Mouse (Mus musculus) hindbrain, embryonic 16.5 days (tissue): Measurements from ENCODE around the gene Emp3. TPM values are rescaled to one million over a fixed set of nuclear protein-coding genes. Genes with fewer than 3 reads are reported as not detected.
"Not testable (repeated sequence)": the region's sequence is repeated elsewhere in the genome, so short reads cannot be mapped to it uniquely, and the experiment has no call there.

Experiments
- ATAC-seq: fragments of 200-750 bp; cut with Nextera tagmentation; 2 replicates; pipeline ENCODE4 v1.8.0; 2017; ENCODE audit warnings: moderate TSS enrichment, moderate library complexity
- H3K27ac ChIP-seq: fragments of 300-500 bp; sonication (generic); 2 replicates; pipeline ENCODE4 v1.5.1; 2014; ENCODE audit warnings: low read depth, mild to moderate bottlenecking, control low read depth, low read length, moderate library complexity
- H3K27me3 ChIP-seq: fragments of 300-500 bp; sonication (generic); replicated peaks from 2 replicates; pipeline ENCODE4 v1.6.1; 2014; ENCODE audit warnings: low read length; ENCODE audit not compliant: control insufficient read depth, insufficient read depth
- H3K36me3 ChIP-seq: fragments of 300-500 bp; sonication (generic); 2 replicates; pipeline ENCODE4 v1.6.1; 2014; ENCODE audit warnings: mild to moderate bottlenecking, low read length, moderate library complexity, mixed read lengths; ENCODE audit not compliant: control insufficient read depth, insufficient read depth
- H3K4me1 ChIP-seq: fragments of 300-500 bp; sonication (generic); 2 replicates; pipeline ENCODE4 v1.6.1; 2014; ENCODE audit warnings: low read depth, low read length; ENCODE audit not compliant: control insufficient read depth, insufficient read depth
- H3K4me2 ChIP-seq: fragments of 300-500 bp; sonication (generic); 2 replicates; pipeline ENCODE4 v1.6.1; 2014; ENCODE audit warnings: mild to moderate bottlenecking, low read length, control low read depth, moderate library complexity
- H3K4me3 ChIP-seq: fragments of 300-500 bp; sonication (generic); 2 replicates; pipeline ENCODE4 v1.5.1; 2014; ENCODE audit warnings: mild to moderate bottlenecking, low read length, control low read depth, moderate library complexity
- H3K9ac ChIP-seq: fragments of 300-500 bp; sonication (generic); 2 replicates; pipeline ENCODE4 v1.6.1; 2014; ENCODE audit warnings: low read depth, mild to moderate bottlenecking, control low read depth, low read length, moderate library complexity
- H3K9me3 ChIP-seq: fragments of 300-500 bp; sonication (generic); 2 replicates; pipeline ENCODE4 v1.6.1; 2014; ENCODE audit warnings: mild to moderate bottlenecking, low read length, moderate library complexity; ENCODE audit not compliant: control insufficient read depth
- WGBS: fragments of 180-500 bp; shearing (Covaris S2); extraction: QIAGEN DNeasy Blood & Tissue Kit; methylation state at CpG from one replicate; pipeline ENCODE4 v1.1.7; 2014; 5-methylcytosine and 5-hydroxymethylcytosine counted together
- polyA plus RNA-seq: library from polyadenylated mRNA; unstranded; fragments of >200 nt; fragmentation: Nextera tagmentation; extraction: Ambion mirVana; gene quantifications from 2 replicates; pipeline ENCODE4 v1.2.1, GENCODE M21; 2015

Gene Emp3
- 33.2 and 39.9 TPM in 2 replicates for polyA plus RNA-seq

DNA sequence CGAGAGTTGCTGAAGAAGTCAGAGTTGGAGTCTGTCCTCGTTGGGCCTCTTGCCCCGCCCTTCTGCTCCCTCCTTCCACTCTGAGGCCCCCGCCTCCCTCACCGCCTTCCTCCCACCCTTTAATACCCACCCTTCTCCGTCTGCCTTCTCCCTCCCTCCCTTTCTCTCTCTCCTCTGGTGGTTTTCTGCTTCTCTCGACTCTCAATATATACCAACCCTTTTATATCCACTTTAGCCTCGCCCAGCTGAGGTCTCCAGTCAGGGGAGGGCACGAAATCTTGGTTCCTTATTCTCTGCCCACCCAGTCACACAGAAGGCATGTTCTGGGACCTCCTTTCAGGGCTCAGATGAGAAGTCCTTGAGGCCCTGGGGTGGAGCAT lies at the start of gene Emp3:
Emp3 (minus strand) TSS at position 163 of the 380 bp plus-strand sequence.
- Histone ChIP-seq H3K4me1 (peaks cover 22% of the 10 kb centered on the region), H3K9ac (0 out of 2 replicates have a peak within 1 kb of the TSS, but pooled peaks have one; percentile 15), H3K27me3 (no peaks in the 10 kb centered on the region), H3K9me3 (no peaks in the 10 kb centered on the region), H3K36me3 (no peaks in the 10 kb centered on the region), H3K27ac (no peak within 1 kb of the TSS), H3K4me2 (peak within 1 kb of the TSS; percentile 31), H3K4me3 (peak within 1 kb of the TSS; percentile 20)
- WGBS: 51% methylated on average over 8 of the region's 9 CpGs
- no peak for ATAC-seq

DNA sequence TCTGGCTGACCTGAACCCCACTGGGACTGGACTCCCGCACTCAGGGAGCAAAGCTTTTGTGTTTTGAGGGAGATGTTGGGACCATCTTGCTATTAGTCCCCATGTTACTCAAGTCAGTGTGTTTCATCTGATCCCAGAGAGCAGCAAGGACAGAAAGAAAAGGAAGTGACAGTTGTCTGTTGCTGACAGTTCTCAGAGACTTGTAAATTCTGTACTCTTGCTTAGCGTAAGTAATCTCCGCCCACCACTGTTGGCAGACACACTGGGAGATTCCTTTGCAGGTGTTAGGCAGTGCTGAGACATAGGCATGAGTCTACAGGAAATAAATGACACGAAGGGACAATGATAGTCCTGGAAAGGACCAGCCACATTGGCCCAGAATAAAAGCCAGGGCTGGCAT lies 35.4 kb upstream of the Emp3 start:
- Histone ChIP-seq H3K4me3 (no peak overlapping the region), H3K27ac (no peak overlapping the region), H3K9ac (no peak overlapping the region), H3K4me2 (no peak overlapping the region), H3K36me3 (no peaks in the 10 kb centered on the region), H3K27me3 (no peaks in the 10 kb centered on the region), H3K4me1 (no peaks in the 10 kb centered on the region), H3K9me3 (no peaks in the 10 kb centered on the region)
- ATAC-seq: no peak
- 73% methylated on average over 4 of the region's 4 CpGs for WGBS

DNA sequence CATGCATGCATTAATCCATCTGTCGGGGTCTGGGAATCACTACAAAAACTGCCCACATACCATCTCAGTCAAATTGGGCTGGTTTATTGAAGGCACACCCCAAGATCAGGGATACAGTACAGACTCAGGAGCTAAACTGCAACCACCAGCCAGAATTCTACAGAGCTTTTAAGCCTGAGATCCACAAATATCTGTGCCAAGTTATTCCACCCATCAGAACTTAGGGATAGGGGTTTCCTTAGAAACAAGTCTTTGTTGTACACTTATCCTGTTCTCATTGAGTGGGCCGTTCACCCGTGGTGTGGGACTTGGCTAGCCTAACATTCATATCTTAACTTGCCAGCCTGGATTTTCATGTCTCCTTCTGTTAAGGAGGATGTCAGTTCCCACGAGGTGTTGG lies 27.9 kb upstream of the Emp3 start:
- H3K9me3 ChIP-seq: no peaks in the 10 kb centered on the region
- H3K4me3 ChIP-seq: no peak overlapping the region
- H3K27me3 ChIP-seq: no peaks in the 10 kb centered on the region
- no peak overlapping the region for H3K4me2 ChIP-seq
- H3K27ac ChIP-seq: no peak overlapping the region
- H3K9ac ChIP-seq: no peak overlapping the region
- H3K36me3 ChIP-seq: no peaks in the 10 kb centered on the region
- no peak for ATAC-seq
- no peaks in the 10 kb centered on the region for H3K4me1 ChIP-seq
- 67% methylated on average over 4 of the region's 4 CpGs for WGBS

DNA sequence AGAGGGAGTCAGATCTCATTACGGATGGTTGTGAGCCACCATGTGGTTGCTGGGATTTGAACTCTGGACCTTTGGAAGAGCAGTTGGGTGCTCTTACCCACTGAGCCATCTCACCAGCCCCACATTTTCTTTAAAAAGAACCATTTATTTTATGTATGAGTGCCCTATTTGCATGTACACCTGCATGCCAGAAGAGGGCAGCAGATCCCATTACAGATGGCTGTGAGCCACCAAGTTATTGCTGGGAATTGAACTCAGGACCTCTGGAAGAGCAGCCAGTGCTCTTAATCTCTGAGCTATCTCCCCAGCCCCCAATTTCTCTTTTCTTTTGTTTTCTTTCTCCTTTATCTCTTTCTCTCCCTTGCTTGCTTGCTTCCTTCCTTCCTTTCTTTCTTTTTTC lies 22.1 kb upstream of the Emp3 start:
- H3K27ac ChIP-seq, ATAC-seq, H3K4me3 ChIP-seq, H3K4me1 ChIP-seq, H3K36me3 ChIP-seq, H3K9me3 ChIP-seq, H3K4me2 ChIP-seq, H3K27me3 ChIP-seq, H3K9ac ChIP-seq: not testable (repeated sequence)
- WGBS: 80% methylated on average over 1 of the region's 1 CpGs

DNA sequence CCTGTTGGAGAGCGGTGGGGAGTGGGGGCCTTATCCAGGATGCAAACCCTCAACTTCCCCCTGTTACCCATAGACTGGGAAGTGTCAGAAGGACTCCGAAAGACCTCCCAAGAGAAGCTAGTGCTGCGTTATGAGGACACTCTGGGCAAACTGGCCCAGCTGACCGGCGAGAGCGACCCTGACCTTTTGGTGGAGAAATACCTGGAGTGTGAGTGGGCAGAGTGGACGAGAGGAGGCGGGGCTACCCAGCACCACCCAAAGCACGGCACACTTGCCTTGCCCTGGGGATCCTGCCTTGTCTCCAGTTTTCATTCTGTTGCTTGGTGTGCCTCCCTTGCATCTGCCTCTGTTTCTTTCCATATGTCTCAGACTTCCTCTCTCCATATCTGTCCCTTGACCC lies 20.8 kb upstream of the Emp3 start:
- Histone ChIP-seq H3K9me3 (no peaks in the 10 kb centered on the region), H3K9ac (no peak overlapping the region), H3K27me3 (no peaks in the 10 kb centered on the region), H3K4me3 (no peak overlapping the region), H3K36me3 (no peaks in the 10 kb centered on the region), H3K4me2 (no peak overlapping the region), H3K27ac (no peak overlapping the region), H3K4me1 (no peaks in the 10 kb centered on the region)
- no peak for ATAC-seq
- WGBS: 90% methylated on average over 9 of the region's 9 CpGs

DNA sequence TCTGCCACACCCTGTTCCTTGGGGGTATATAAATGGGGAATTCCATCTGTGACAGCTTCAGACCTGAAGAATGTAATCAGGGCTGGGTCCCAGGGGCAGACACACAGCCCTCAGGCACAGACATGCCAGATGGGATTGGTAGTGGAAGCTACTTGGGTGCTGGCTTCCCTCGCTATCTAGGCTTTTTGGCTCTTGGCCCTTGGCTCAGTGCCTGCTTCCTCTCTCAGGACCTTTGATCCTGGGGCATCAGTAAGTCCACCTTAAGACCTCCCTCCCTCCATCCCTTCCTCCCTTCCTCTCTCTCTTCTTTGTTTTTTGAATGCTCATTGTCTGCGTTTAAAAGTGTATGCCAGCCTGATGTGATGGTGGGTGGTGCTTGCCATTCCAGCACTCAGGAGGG lies 18.6 kb upstream of the Emp3 start:
- WGBS: 47% methylated on average over 2 of the region's 2 CpGs
- Histone ChIP-seq H3K27me3 (no peaks in the 10 kb centered on the region), H3K4me3 (no peak overlapping the region), H3K4me1 (no peaks in the 10 kb centered on the region), H3K4me2 (no peak overlapping the region), H3K27ac (no peak overlapping the region), H3K36me3 (no peaks in the 10 kb centered on the region), H3K9ac (no peak overlapping the region), H3K9me3 (no peaks in the 10 kb centered on the region)
- ATAC-seq: no peak

DNA sequence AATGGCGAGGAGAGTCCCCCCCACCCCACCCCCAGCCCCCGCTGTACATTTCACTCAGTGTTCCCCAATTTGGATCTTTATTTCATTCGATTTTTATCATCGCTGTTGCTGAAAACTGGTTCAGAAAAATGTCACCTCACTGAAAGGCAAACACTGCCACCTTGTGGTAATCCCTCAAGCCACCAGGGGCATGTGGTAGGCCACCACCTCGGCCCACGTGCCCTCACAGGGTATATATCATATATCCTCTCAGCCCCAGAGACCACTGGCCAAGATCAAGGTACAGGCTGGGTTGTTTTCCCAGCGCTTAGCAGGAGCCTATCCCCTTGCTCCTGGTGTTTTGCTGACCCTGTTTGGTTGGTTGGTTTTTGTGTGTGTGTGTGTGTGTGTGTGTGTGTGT lies 13.9 kb upstream of the Emp3 start:
- 24% methylated on average over 7 of the region's 7 CpGs for WGBS
- Histone ChIP-seq H3K4me3 (no peak overlapping the region), H3K4me1 (no peaks in the 10 kb centered on the region), H3K27me3 (no peaks in the 10 kb centered on the region), H3K27ac (no peak overlapping the region), H3K9me3 (peaks cover 3% of the 10 kb centered on the region; the same call in 1 of the 2 replicates), H3K9ac (no peak overlapping the region), H3K36me3 (no peaks in the 10 kb centered on the region), H3K4me2 (no peak overlapping the region)
- ATAC-seq: no peak; the same call in 1 of the 2 replicates

DNA sequence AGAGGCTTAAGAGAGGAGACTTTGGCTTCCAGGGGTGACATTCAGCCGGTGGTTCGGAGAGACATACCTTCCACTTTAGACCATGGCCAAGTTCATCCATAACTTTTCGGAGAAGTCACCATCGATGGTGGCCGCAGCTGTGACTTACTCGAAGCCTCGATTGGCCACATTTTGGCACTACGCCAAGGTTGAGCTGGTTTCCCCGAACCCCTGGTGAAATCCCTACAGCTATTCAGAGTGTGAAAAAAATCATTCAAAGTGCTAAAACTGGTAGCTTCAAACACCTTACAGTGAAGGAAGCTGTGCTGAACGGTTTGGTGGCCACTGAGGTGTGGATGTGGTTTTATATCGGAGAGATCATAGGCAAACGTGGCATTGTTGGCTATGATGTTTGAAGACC lies 12.6 kb upstream of the Emp3 start:
- not testable (repeated sequence) for H3K36me3 ChIP-seq, H3K27ac ChIP-seq, H3K4me3 ChIP-seq, H3K4me2 ChIP-seq, H3K9ac ChIP-seq, ATAC-seq, H3K9me3 ChIP-seq, H3K27me3 ChIP-seq, H3K4me1 ChIP-seq
- WGBS: 90% methylated on average over 12 of the region's 12 CpGs

DNA sequence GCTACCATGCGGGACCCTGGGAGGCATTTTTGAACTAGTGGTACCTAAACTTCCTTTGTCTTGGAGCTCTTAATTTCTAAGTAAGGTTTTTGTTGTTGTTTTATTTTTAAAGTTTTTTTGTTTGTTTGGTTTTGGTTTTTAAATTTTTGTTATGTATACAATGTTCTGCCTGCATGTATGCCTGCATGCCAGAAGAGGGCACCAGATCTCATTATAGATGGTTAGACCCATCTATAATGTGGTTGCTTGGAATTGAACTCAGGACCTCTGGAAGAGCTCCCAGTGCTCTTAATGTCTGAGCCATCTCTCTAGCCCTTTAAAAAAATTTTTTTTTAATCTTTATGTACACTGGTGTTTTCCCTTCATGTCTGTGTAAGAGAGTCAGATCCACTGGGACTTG lies 8.5 kb upstream of the Emp3 start:
- H3K27ac ChIP-seq: no peak overlapping the region
- no peaks in the 10 kb centered on the region for H3K4me1 ChIP-seq
- no peak overlapping the region for H3K4me2 ChIP-seq
- H3K27me3 ChIP-seq: peaks cover 4% of the 10 kb centered on the region
- no peak for ATAC-seq
- no peak overlapping the region for H3K4me3 ChIP-seq
- WGBS: 97% methylated on average over 1 of the region's 1 CpGs
- no peak overlapping the region for H3K9ac ChIP-seq
- H3K36me3 ChIP-seq: no peaks in the 10 kb centered on the region
- H3K9me3 ChIP-seq: peaks cover 3% of the 10 kb centered on the region; the same call in 1 of the 2 replicates
